Mouse (Mus musculus) cerebellum, adult 18-20 months (tissue): ENCODE measurements at regions not wholly inside any gene's neighbourhood (a gene's known extent, or its start where the extent isn't known, plus 50 kb on each side); places are given as distances from the start of the nearest gene placed in this dataset.
"Not testable (repeated sequence)": the region's sequence is repeated elsewhere in the genome, so short reads cannot be mapped to it uniquely, and the experiment has no call there.

Source experiments
- DNase-seq, 2 experiments: peaks; one replicate each; pipeline ENCODE4 v3.0.0; 2021

- peak; percentile 46 to 59 for DNase-seq
These were observed 77.0 kb upstream of the Lemd2 start for GRCm38 (mm10) chr17:27281241-27281640.

DNA sequence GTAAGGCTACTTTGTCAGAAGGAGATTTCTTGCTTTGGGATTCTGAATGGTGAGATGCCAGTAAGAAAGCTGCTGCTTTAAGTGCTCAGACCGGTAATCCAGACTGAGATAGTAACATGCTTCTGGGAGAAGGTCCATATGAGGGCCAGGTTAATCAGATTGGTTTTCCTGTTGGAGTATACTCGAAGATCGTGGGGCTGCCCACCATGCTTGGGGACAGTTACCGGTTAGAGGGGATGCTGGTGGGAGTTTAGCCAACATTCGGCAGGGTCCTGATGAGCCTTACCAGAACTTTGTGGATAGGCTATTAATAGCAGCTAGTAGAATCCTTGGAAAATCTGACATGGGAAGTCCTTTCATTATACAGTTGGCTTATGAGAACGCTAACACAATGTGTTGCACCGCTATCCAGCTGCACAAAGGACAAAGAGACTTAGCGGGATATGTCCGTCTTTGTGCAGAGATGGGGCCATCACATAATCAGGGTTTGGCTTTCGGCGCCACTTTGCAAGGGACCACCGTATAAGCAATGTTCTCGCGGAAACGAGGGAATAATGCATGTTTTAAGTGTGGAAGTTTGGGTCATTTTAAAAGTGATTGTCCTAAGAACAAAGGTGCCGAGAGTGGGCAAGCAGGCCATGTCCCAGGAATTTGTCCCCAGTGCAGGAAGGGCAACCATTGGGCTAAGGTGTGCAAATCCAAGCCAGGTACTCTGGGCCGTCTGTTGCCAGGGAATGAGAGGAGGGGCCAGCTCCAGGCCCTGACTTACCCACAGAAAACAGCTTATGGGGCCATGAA, 75.4 kb upstream of the Lemd2 start:
- DNase-seq, result peak in 1 of 2 experiments; percentile 1

GRCm38 (mm10) chr17:27277786-27278185, 73.5 kb upstream of the Lemd2 start:
- not testable (repeated sequence) for DNase-seq

DNA sequence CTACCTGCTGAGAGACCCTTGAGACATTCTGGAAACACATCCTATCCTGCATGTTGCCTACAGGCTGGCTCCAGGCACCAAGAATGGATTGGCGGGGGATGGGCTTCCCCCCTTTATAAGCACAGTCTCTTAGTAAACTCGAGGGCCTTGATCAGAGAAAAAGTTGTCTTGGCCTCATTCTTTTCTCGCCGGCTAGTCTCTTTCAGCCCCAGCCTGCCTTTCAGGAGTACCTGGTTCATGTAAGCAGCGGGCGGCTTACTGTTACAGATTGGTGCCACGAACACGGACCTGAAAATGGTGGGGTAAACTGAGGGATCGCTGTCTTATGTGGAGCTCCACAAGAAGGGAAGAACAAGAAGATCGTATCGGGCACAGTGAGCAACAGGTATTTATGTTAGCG, 67.5 kb upstream of the Lemd2 start:
- peak in 1 of 2 experiments; percentile 4 for DNase-seq

DNA sequence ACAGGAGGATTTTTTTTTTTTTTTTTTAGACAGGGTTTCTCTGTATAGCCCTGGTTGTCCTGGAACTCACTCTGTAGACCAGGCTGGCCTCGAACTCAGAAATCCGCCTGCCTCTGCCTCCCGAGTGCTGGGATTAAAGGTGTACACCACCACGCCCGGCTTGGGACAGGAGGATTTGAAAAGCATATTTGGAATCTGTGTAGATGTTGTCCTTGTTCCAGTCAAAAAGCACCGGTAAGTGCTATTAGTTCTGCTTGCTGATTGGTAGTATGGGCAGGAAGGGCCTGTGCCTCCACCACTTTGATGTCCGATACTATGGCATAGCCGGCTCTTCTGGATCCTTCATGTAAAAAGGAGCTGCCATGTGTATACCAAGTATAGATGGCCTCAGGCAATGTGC, 66.5 kb upstream of the Lemd2 start:
- peak in 1 of 2 experiments; percentile 0 for DNase-seq

DNA sequence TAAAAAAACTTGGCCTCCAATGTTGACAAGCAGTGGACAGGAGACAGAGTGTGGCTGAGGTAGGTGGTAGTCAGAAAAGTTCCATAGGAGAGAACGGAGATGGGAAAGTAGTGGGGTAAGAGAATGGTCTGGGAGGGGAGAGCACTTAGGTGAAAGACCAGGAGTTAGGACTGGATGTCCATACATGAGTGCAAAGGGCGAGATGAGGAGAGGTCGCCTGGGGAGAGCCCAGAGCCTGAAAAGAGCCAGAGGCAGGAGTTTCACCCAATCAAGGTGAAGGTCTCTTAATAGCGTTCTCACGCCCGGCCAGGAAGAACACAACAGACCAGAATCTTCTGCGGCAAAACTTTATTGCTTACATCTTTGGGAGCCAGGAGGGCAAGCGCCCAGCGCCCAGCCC, 60.3 kb upstream of the Lemd2 start:
- DNase-seq, result peak in 1 of 2 experiments; percentile 2

DNA sequence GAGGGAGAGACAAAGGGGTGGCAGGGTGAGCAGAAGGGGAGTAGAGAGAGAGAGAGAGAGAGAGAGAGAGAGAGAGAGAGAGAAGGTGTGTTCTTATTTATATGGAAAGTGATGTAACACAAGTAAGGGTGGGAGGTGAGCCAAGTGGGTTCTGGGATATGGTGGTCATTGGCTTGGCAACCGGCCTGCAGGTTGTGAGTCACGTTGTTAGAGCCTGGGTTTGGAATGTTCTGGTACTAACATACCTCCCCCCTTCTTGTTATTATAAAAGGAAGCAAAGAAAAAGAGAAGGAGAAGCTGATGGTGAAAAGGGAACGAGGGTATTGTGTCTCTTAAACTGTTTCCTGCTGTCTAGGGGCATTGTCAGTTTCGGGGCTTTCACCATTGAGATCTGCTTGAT, 58.3 kb upstream of the Lemd2 start:
- DNase-seq, result no peak

- no peak for DNase-seq
These were observed 57.7 kb upstream of the Lemd2 start for GRCm38 (mm10) chr17:27261981-27262380.

- no peak for DNase-seq
These were observed 57.0 kb upstream of the Lemd2 start for GRCm38 (mm10) chr17:27261251-27261650.

DNA sequence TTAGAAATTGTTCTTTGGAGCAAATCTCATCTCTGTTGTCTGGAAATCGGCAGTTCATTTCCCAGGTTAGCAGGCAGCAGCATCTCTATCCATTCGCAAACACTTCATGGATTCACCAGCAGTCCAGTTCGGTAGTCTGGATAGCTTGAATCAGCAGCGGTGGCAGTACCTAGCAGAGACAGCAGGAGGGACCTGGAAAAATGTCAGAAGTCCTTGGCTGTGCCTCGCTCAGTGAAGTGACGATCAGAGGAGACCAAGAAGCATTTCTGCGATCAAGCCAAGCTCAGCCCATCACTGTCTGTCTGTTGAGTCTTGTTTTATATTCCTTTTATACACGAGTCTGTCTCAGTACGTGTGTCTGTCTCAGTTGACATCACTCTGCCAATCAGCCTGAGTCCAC, 55.8 kb upstream of the Lemd2 start:
- DNase-seq, result no peak

- peak; percentile 37 to 51 for DNase-seq
These were observed 53.1 kb upstream of the Lemd2 start for GRCm38 (mm10) chr17:27257345-27257744.

GRCm38 (mm10) chr17:27255804-27256203, 51.5 kb upstream of the Lemd2 start:
- no peak for DNase-seq
